ENCODE assay signal across 26 mouse cellular contexts in genomic region chr1:170858872-170859271, GRCm38 (mm10). TPM values are rescaled to one million over a fixed set of nuclear protein-coding genes. Genes with fewer than 3 reads are reported as not detected.
A peak's percentile ranks its signal among the peaks of the same experiment; 100 is the strongest.
DNase-seq lines count a peak whose midpoint lies in the region; TF ChIP-seq lines count a peak whose summit lies in the region.
"Had no signal": no experiment of that assay in that cellular context is flagged by ENCODE, and none has a peak within 500 bp of the region (broad histone marks: within the 10 kb centered on the region; RNA-seq: fewer than 3 reads in every experiment).

No protein-coding gene starts in this region.

- TF ChIP-seq CTCF in heart, adult 2 months (IDR thresholded peaks at IDR 0.05), result no peak
- TF ChIP-seq CTCF in MEL (IDR thresholded peaks at IDR 0.05 in 2 of 3, conservative IDR thresholded peaks at IDR 0.05 in 1 of 3; ENCODE audit: control insufficient read depth in 1 of 3, insufficient read depth in 1 of 3, low read depth in 2 of 3, low read length in 3 of 3, poor library complexity in 1 of 3, severe bottlenecking in 1 of 3), result no peak

- H3K9ac ChIP-seq in heart, adult 2 months (ENCODE audit: low read depth, low read length), result no peak overlapping the region
- H3K9ac ChIP-seq in MEL (ENCODE audit: control insufficient read depth, low read depth, low read length, poor library complexity, severe bottlenecking), result no peak overlapping the region
- H3K9ac ChIP-seq: embryonic facial prominence, embryonic 13.5 days; embryonic facial prominence, embryonic 15.5 days; forebrain, embryonic 12.5 days had no signal

- 72% methylated on average over 2 of the region's 2 CpGs for WGBS in heart, adult 2 months

- intact Hi-C loops in heart, adult 2 months (cut with DNase I), result no loop called here

- no peaks in the 10 kb centered on the region for H3K9me3 ChIP-seq in MEL (replicated peaks; ENCODE audit: insufficient read depth, low read length)
- H3K9me3 ChIP-seq: embryonic facial prominence, embryonic 13.5 days; embryonic facial prominence, embryonic 15.5 days; forebrain, embryonic 10.5 days; forebrain, embryonic 12.5 days; G1E had no signal

- no peak overlapping the region for H3K4me3 ChIP-seq in heart, adult 2 months
- H3K4me3 ChIP-seq in MEL (ENCODE audit: control insufficient read depth in 1 of 2, insufficient read depth in 1 of 2, low read depth in 2 of 2, low read length in 2 of 2), result no peak overlapping the region
- H3K4me3 ChIP-seq: embryonic facial prominence, embryonic 13.5 days; embryonic facial prominence, embryonic 15.5 days; erythroblast, embryonic 14.5 days; forebrain, embryonic 10.5 days; forebrain, embryonic 12.5 days had no signal

- peaks cover 7% of the 10 kb centered on the region; the same call in 1 of the 2 replicates for H3K79me2 ChIP-seq in heart, adult 2 months (replicated peaks; ENCODE audit: control insufficient read depth, insufficient read depth, low read length)
- peaks cover 36% of the 10 kb centered on the region for H3K79me2 ChIP-seq in MEL (ENCODE audit: control insufficient read depth, insufficient read depth, low read length, poor library complexity)

- no peak overlapping the region for H3K27ac ChIP-seq in heart, adult 2 months
- no peak overlapping the region for H3K27ac ChIP-seq in MEL (ENCODE audit: control insufficient read depth, low read depth, low read length)
- H3K27ac ChIP-seq: embryonic facial prominence, embryonic 13.5 days; embryonic facial prominence, embryonic 15.5 days; forebrain, embryonic 10.5 days; forebrain, embryonic 12.5 days had no signal

- no peak for TF ChIP-seq POLR2A in heart, adult 2 months (IDR thresholded peaks at IDR 0.05; ENCODE audit: insufficient read depth, low read depth, low read length)
- TF ChIP-seq POLR2A in MEL (IDR thresholded peaks at IDR 0.05; ENCODE audit: control insufficient read depth in 1 of 2, insufficient read depth in 1 of 2, low read depth in 1 of 2, low read length in 2 of 2, poor library complexity in 1 of 2), result no peak

- H3K4me1 ChIP-seq in heart, adult 2 months (ENCODE audit: control insufficient read depth, insufficient read depth, low read length), result peaks cover 5% of the 10 kb centered on the region
- H3K4me1 ChIP-seq in MEL (ENCODE audit: control insufficient read depth in 1 of 2, insufficient read depth in 2 of 2, low read length in 2 of 2), result peaks cover 16 to 40% of the 10 kb centered on the region in 2 experiments
- H3K4me1 ChIP-seq: embryonic facial prominence, embryonic 13.5 days; embryonic facial prominence, embryonic 15.5 days; forebrain, embryonic 10.5 days; forebrain, embryonic 12.5 days had no signal

- H3K27me3 ChIP-seq in heart, adult 2 months (ENCODE audit: control insufficient read depth, insufficient read depth, low read length), result no peaks in the 10 kb centered on the region
- no peaks in the 10 kb centered on the region for H3K27me3 ChIP-seq in MEL (ENCODE audit: control insufficient read depth in 1 of 2, insufficient read depth in 2 of 2, low read length in 2 of 2)
- H3K27me3 ChIP-seq: embryonic facial prominence, embryonic 13.5 days; embryonic facial prominence, embryonic 15.5 days; forebrain, embryonic 12.5 days had no signal

- DNase-seq in heart, adult 11 months, result peak; percentile 15
- DNase-seq in heart, adult 2 months, result no peak
- DNase-seq in A20 (ENCODE audit: low read depth, low spot score), result peak; percentile 35
- no peak for DNase-seq in MEL (ENCODE audit: low read depth, low spot score)
- no peak for DNase-seq in T-cell, adult 2 months (ENCODE audit: low spot score)
- DNase-seq: adrenal gland, adult 8-10 months; adrenal gland, postnatal 14 days; adrenal gland, postnatal 36 days; cerebellum, adult 11-12 months; cerebellum, adult 8-10 months; cerebellum, adult 9-11 months; cerebellum, postnatal 14 days; cerebellum, postnatal 36 days; embryo, embryonic 11 days had no signal

- H3K36me3 ChIP-seq in heart, adult 2 months (ENCODE audit: control insufficient read depth, insufficient read depth, low read length), result peaks cover 17% of the 10 kb centered on the region
- peaks cover 0 to 68% of the 10 kb centered on the region in 2 experiments; a peak in 2 of 4 replicates for H3K36me3 ChIP-seq in MEL (ENCODE audit: control insufficient read depth in 1 of 2, insufficient read depth in 2 of 2, low read length in 2 of 2)
- H3K36me3 ChIP-seq: embryonic facial prominence, embryonic 15.5 days; forebrain, embryonic 10.5 days; forebrain, embryonic 12.5 days had no signal

- no peak for TF ChIP-seq EP300 in heart, adult 2 months (IDR thresholded peaks at IDR 0.05; ENCODE audit: insufficient read depth, low read depth, low read length)
- no peak for TF ChIP-seq EP300 in MEL (IDR thresholded peaks at IDR 0.05; ENCODE audit: low read depth in 1 of 2, low read length in 2 of 2)

- TF ChIP-seq RAD21 in MEL (IDR thresholded peaks at IDR 0.05; ENCODE audit: low read depth, low read length), result no peak

TF ChIP-seq in MEL, 35 proteins besides CTCF, POLR2A, EP300 and RAD21:
- TF ChIP-seq ELF1 (IDR thresholded peaks at IDR 0.05; ENCODE audit: low read depth, low read length), result no peak
- no peak for TF ChIP-seq POLR2AphosphoS5 (IDR thresholded peaks at IDR 0.05; ENCODE audit: borderline replicate concordance, low read depth, low read length)
- no peak for TF ChIP-seq NELFE (IDR thresholded peaks at IDR 0.05; ENCODE audit: low read depth, low read length)
- TF ChIP-seq USF2 (IDR thresholded peaks at IDR 0.05; ENCODE audit: borderline replicate concordance in 1 of 2, insufficient read depth in 1 of 2, low read depth in 1 of 2, low read length in 2 of 2), result peak in 1 of 2 experiments; percentile 48; a peak in 1 of 4 replicates
- peak; percentile 67 for TF ChIP-seq USF1 (IDR thresholded peaks at IDR 0.05; ENCODE audit: low read depth, low read length)
- TF ChIP-seq MYB (IDR thresholded peaks at IDR 0.05; ENCODE audit: low read depth, low read length), result no peak
- TF ChIP-seq SIN3A (IDR thresholded peaks at IDR 0.05; ENCODE audit: low read length), result no peak

RNA-seq across cellular contexts. Expression of gene Atf6, which starts 8.7 kb away (rescaled TPM):
- 10 to 100 TPM; 62.6 to 82.3 TPM for total RNA-seq in heart, adult 2 months (2021)
- 22.0 and 44.5 TPM in 2 replicates for polyA plus RNA-seq in heart, adult 2 months (2012; rRNA removed)
- total RNA-seq in MEL (2012; rRNA removed), result 11.7 and 14.3 TPM in 2 replicates
- 10 to 100 TPM in 1 of 2 experiments, not detected in 1; 16.4 TPM for polyA plus RNA-seq in MEL (2012; ENCODE audit: insufficient read depth in 1 of 2, insufficient read length in 2 of 2, low read depth in 1 of 2, low replicate concordance in 2 of 2, missing spikeins in 1 of 2)

RNA-seq across cellular contexts. Expression of gene Gm26620, which starts 26.0 kb away (rescaled TPM):
- total RNA-seq in heart, adult 2 months (2021), result under 1 TPM in 1 of 2 experiments, not detected in 1; 0.52 TPM
- polyA plus RNA-seq in heart, adult 2 months (2012; rRNA removed), result 0.53 and 0.61 TPM in 2 replicates
- total RNA-seq in MEL (2012; rRNA removed), result 3.1 and 5.5 TPM in 2 replicates
- 1 to 10 TPM in 1 of 2 experiments, not detected in 1; 1.0 TPM for polyA plus RNA-seq in MEL (2012; ENCODE audit: insufficient read depth in 1 of 2, insufficient read length in 2 of 2, low read depth in 1 of 2, low replicate concordance in 2 of 2, missing spikeins in 1 of 2)
- total RNA-seq: common myeloid progenitor, adult 5-6 weeks had no signal
- polyA plus RNA-seq: activated CD4-positive, CD25-positive, alpha-beta regulatory T cell, adult 4 months; embryonic facial prominence, embryonic 11.5 days; forebrain, embryonic 12.5 days had no signal

RNA-seq across cellular contexts. Expression of gene Dusp12, which starts 26.5 kb away (rescaled TPM):
- 1 to 10 TPM; 6.8 to 7.0 TPM for total RNA-seq in heart, adult 2 months (2021)
- polyA plus RNA-seq in heart, adult 2 months (2012; rRNA removed), result 6.7 and 10.3 TPM in 2 replicates
- 41.8 and 50.0 TPM in 2 replicates for total RNA-seq in MEL (2012; rRNA removed)
- 10 to 100 TPM in 1 of 2 experiments, not detected in 1; 33.8 TPM for polyA plus RNA-seq in MEL (2012; ENCODE audit: insufficient read depth in 1 of 2, insufficient read length in 2 of 2, low read depth in 1 of 2, low replicate concordance in 2 of 2, missing spikeins in 1 of 2)

RNA-seq across cellular contexts. Expression of gene Fcrlb, which starts 53.9 kb away (rescaled TPM):
- not detected for total RNA-seq in heart, adult 2 months (2021)
- polyA plus RNA-seq in heart, adult 2 months (2012; rRNA removed), result not detected in 2 replicates
- total RNA-seq in MEL (2012; rRNA removed), result not detected in 2 replicates
- polyA plus RNA-seq in MEL (2012; ENCODE audit: insufficient read depth in 1 of 2, insufficient read length in 2 of 2, low read depth in 1 of 2, low replicate concordance in 2 of 2, missing spikeins in 1 of 2), result not detected
- total RNA-seq: adrenal gland, adult 18-20 months; adrenal gland, adult 8-10 months; adrenal gland, postnatal 14 days; adrenal gland, postnatal 36 days; common myeloid progenitor, adult 5-6 weeks; G1E had no signal
- polyA plus RNA-seq: activated CD4-positive, CD25-positive, alpha-beta regulatory T cell, adult 4 months; C2C12; embryonic facial prominence, embryonic 11.5 days; embryonic facial prominence, embryonic 13.5 days; erythroblast, embryonic 14.5 days; forebrain, embryonic 10.5 days; forebrain, embryonic 12.5 days; forebrain, embryonic 14.5 days; G1E had no signal

Comparison
In these comparisons a context has a peak if more than half of its experiments do, and no peak if none do; other contexts are left out.
1. DNase-seq: peak in heart, adult 11 months (single experiment) and A20 (single experiment); none in heart, adult 2 months (0 of 2), MEL (single experiment) and T-cell, adult 2 months (single experiment).